Mouse (Mus musculus) bone marrow, adult 2 months (tissue): ENCODE measurements around the gene Lrba.

Experiments used
- CTCF ChIP-seq: fragments of 200-500 bp; IDR thresholded peaks from 2 replicates; pipeline ENCODE4 v1.5.1; 2011; ENCODE audit warnings: low read length, control low read depth; ENCODE audit not compliant: control insufficient read depth, insufficient read depth
- POLR2A ChIP-seq: fragments of 200-500 bp; IDR thresholded peaks from 2 replicates; pipeline ENCODE4 v1.6.1; 2011; ENCODE audit warnings: low read depth, mild to moderate bottlenecking, control low read depth, low read length, borderline replicate concordance; ENCODE audit not compliant: control insufficient read depth

DNA sequence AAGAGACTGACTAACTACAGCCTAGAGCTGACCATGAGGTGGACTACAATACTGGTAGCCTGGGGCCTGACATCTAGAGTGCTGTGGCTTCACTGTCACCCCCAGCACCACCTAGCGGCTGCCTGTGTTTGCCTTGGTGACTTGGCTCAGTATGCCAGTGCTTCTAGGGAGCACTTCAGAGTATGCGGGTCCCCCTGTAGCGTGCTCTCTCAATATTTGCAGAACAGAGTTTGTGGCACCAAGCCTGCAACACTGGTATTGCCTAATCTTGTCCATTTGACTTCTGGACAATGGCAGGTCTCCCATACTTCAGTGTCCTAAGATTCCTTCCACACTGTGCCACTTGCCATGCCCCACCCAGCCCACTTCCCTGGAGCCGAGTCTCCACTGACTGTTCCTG is 555.2 kb downstream of the Lrba start:
- no peak; the same call in 1 of the 2 replicates for TF ChIP-seq CTCF
- no peak for TF ChIP-seq POLR2A
